Mouse (Mus musculus) spleen, adult 2 months (tissue): Measurements from ENCODE around the gene Ctsg.
"Not testable (repeated sequence)": the region's sequence is repeated elsewhere in the genome, so short reads cannot be mapped to it uniquely, and the experiment has no call there.

Source experiments
- CTCF ChIP-seq: fragments of 200-500 bp; IDR thresholded peaks from 2 replicates; pipeline ENCODE4 v1.5.1; 2011; ENCODE audit warnings: mild to moderate bottlenecking, inconsistent platforms; ENCODE audit not compliant: insufficient read depth, insufficient read length, insufficient replicate concordance; ENCODE audit errors: extremely low read depth
- POLR2A ChIP-seq: fragments of 200-500 bp; IDR thresholded peaks from 2 replicates; pipeline ENCODE4 v1.6.1; 2011; ENCODE audit warnings: low read depth, low read length, inconsistent platforms

DNA sequence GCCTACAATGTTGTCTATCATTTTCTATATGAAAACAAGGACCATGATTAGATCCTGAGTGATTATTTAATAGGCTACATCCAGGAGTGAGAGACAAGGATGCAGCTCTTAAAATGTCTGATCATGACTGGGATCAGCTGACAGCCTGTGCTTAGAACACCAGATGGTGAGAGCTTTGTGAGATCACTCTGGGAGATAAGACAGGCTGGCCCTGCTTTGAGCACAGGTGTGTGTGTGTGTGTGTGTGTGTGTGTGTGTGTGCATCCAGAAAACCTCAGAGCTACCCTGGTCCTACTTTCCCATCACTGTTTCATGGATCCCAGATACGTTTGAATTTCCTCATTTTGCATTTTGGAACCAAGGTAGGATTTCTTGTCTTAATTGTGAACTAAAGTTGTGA, 31.3 kb upstream of the Ctsg start:
- TF ChIP-seq CTCF, POLR2A: not testable (repeated sequence)
